Mouse (Mus musculus) liver, postnatal 0 days (tissue): ENCODE measurements around the gene Glipr1l2. TPM values are rescaled to one million over a fixed set of nuclear protein-coding genes. Genes with fewer than 3 reads are reported as not detected.
A peak's percentile ranks its signal among the peaks of the same experiment; 100 is the strongest.

Experiments used
- ATAC-seq: fragments of 200-750 bp; cut with Nextera tagmentation; 2 replicates; pipeline ENCODE4 v1.8.0; 2017; ENCODE audit warnings: mild to moderate bottlenecking, moderate library complexity
- DNase-seq: peaks from one replicate; pipeline ENCODE4 v3.0.0-alpha.2; 2016
- H3K27ac ChIP-seq: fragments of 300-500 bp; sonication (generic); 2 replicates; pipeline ENCODE4 v1.5.1; 2014; ENCODE audit warnings: antibody characterized with exemption, moderate library complexity, mild to moderate bottlenecking, low read depth
- H3K27me3 ChIP-seq: fragments of 300-500 bp; sonication (generic); 2 replicates; pipeline ENCODE4 v1.6.1; 2014; ENCODE audit warnings: low read length, control low read depth, mixed read lengths; ENCODE audit not compliant: insufficient read depth
- H3K36me3 ChIP-seq: fragments of 300-500 bp; sonication (generic); replicated peaks from 2 replicates; pipeline ENCODE4 v1.6.1; 2014; ENCODE audit warnings: mild to moderate bottlenecking, control low read depth, low read length, moderate library complexity, mixed read lengths; ENCODE audit not compliant: insufficient read depth
- H3K4me1 ChIP-seq: fragments of 300-500 bp; sonication (generic); 2 replicates; pipeline ENCODE4 v1.6.1; 2014; ENCODE audit warnings: antibody characterized with exemption, mild to moderate bottlenecking, control low read depth; ENCODE audit not compliant: insufficient read depth
- H3K4me2 ChIP-seq: fragments of 300-500 bp; sonication (generic); 2 replicates; pipeline ENCODE4 v1.6.1; 2014; ENCODE audit warnings: low read depth, mild to moderate bottlenecking, low read length, moderate library complexity, mixed read lengths
- H3K4me3 ChIP-seq: fragments of 300-500 bp; sonication (generic); 2 replicates; pipeline ENCODE4 v1.5.1; 2014; ENCODE audit warnings: low read depth, low read length
- H3K9ac ChIP-seq: fragments of 300-500 bp; sonication (generic); replicated peaks from 2 replicates; pipeline ENCODE4 v1.6.1; 2014; ENCODE audit warnings: mild to moderate bottlenecking, moderate library complexity
- H3K9me3 ChIP-seq: fragments of 300-500 bp; sonication (generic); 2 replicates; pipeline ENCODE4 v1.6.1; 2016; ENCODE audit warnings: mild to moderate bottlenecking, control low read depth, low read length, mixed read lengths
- CTCF ChIP-seq: sonication (generic); IDR thresholded peaks from 2 replicates; pipeline ENCODE4 v1.5.1; 2016; ENCODE audit warnings: antibody characterized with exemption, low read depth
- EP300 ChIP-seq: IDR thresholded peaks from 2 replicates; pipeline ENCODE4 v1.6.1; 2016; ENCODE audit warnings: antibody characterized with exemption, low read depth, mild to moderate bottlenecking
- WGBS: fragments of 180-500 bp; shearing (Covaris S2); extraction: QIAGEN DNeasy Blood & Tissue Kit; methylation state at CpG from one replicate; pipeline ENCODE4 v1.1.7; 2014; ENCODE audit not compliant: insufficient replicate concordance; 5-methylcytosine and 5-hydroxymethylcytosine counted together
- polyA plus RNA-seq: library from polyadenylated mRNA; unstranded; fragments of >200 nt; fragmentation: Nextera tagmentation; extraction: Ambion mirVana; gene quantifications from 2 replicates; pipeline ENCODE4 v1.2.1, GENCODE M21; 2015

The Glipr1l2 gene
- polyA plus RNA-seq, 1 experiment from 2014 or later, result not detected

DNA sequence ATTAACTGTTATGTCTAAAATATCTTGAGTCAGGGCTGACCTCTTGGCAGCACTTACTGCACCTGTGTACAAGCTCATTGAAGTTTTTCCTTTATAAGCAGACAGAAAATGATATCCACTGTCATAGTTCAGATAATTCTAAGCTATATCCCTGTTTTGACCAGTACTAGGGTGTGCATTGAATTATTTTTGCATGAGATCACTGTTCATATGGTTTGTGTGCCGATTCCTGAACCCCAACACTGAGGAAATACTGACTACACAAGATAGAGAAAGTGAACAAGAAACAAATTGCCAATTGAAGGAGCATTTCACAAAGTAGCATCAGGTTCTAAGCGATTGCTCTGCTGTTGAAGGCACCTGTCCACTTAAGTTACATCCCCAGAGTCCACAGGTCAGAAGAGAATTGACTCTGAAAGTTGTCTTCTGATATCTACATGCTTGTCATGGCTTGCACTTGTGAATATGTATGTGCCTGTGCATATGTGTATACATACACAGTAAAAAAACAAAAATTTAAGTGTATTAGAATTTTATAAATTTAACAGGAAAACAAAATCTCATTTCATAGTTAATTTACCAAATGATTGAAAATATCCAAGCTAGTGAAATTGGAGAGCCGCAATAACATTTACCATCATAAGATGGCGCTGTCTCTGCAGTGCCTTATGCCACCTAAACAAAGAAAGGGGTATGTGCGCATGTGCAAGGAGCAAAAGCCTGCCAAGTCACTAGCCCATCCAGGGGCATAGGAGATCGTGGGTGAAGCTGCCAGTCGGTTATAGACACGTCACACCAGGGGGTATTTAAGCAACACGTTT is 55.1 kb downstream of the Glipr1l2 start:
- H3K4me2 ChIP-seq, result peak overlapping the region; percentile 44; the same call in 1 of the 2 replicates
- no peaks in the 10 kb centered on the region for H3K4me1 ChIP-seq
- no peaks in the 10 kb centered on the region for H3K9me3 ChIP-seq
- TF ChIP-seq CTCF (peak; percentile 69), EP300 (no peak)
- 17% methylated on average over 9 of the region's 9 CpGs for WGBS
- H3K4me3 ChIP-seq, result no peak overlapping the region
- no peaks in the 10 kb centered on the region for H3K27me3 ChIP-seq
- DNase-seq (peak; percentile 54), ATAC-seq (peak; percentile 75)
- H3K9ac ChIP-seq, result no peak overlapping the region; the same call in 1 of the 2 replicates
- H3K27ac ChIP-seq, result no peak overlapping the region
- H3K36me3 ChIP-seq, result no peaks in the 10 kb centered on the region

DNA sequence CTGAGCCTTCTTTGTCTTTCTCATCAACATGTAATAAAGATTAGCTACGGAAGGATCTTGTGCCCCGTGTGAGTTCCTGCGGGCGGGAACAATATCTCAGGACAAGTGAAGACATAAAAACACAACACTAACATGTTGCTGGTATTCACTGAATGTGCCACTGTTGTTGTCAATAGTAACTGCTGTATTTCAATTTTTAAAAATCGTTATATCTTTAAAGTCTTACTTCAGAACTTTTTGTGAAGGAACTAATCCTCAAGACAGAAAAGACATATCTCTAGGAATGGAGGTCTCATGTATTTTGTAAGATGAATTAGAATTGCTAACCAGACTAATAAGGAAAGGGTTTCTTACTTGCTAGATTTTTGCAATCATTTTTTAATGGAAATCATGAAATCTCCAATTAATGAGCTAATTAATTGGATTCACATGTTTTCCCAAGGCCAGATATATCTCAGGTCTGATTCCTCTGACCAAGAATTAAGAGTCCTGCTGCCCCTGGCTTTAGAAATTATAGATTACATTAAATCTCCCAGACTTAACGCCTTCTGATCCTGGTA is 55.8 kb downstream of the Glipr1l2 start:
- 44% methylated on average over 6 of the region's 6 CpGs for WGBS
- no peak for DNase-seq
- H3K27me3 ChIP-seq, result no peaks in the 10 kb centered on the region
- peak overlapping the region; percentile 44; the same call in 1 of the 2 replicates for H3K4me2 ChIP-seq
- no peaks in the 10 kb centered on the region for H3K9me3 ChIP-seq
- H3K4me3 ChIP-seq, result no peak overlapping the region
- no peaks in the 10 kb centered on the region for H3K4me1 ChIP-seq
- H3K27ac ChIP-seq, result no peak overlapping the region
- H3K36me3 ChIP-seq, result no peaks in the 10 kb centered on the region
- ATAC-seq, result no peak
- no peak overlapping the region; the same call in 1 of the 2 replicates for H3K9ac ChIP-seq
- TF ChIP-seq CTCF, result no peak
- TF ChIP-seq EP300, result no peak

DNA sequence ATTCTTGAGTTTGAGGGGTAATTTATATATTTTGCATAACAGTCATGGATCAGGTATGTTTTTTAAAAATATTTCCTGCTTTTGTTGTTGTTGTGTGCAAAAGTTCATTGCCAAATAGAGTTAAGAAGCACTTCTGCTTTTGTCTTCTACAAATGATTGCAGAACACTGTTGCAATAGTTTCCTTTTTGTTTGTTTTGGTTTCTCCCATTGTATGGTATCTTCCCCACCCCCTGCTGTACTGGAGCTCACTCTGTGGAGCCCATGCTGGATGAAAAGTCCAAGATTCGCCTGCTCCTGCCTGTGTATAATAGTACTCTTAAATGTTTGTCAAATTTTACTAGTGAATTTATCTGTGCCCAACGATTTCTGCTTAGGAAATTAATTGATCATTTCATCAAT is 56.7 kb downstream of the Glipr1l2 start:
- Histone ChIP-seq H3K4me2 (no peak overlapping the region), H3K9me3 (no peaks in the 10 kb centered on the region), H3K4me1 (no peaks in the 10 kb centered on the region), H3K27me3 (no peaks in the 10 kb centered on the region), H3K9ac (no peak overlapping the region), H3K36me3 (no peaks in the 10 kb centered on the region), H3K4me3 (no peak overlapping the region), H3K27ac (no peak overlapping the region)
- ATAC-seq, result peak; percentile 67
- no peak; the same call in 1 of the 2 replicates for TF ChIP-seq EP300
- TF ChIP-seq CTCF, result no peak
- no peak for DNase-seq
- WGBS, result 26% methylated on average over 2 of the region's 2 CpGs

Other genes starting within 250 kb of the Glipr1l2 start
- gene Krr1, start 110.7 kb upstream of the Glipr1l2 start, polyA plus RNA-seq, result 11.2 and 11.6 TPM in 2 replicates
- 9.2 and 9.9 TPM in 2 replicates for gene Glipr1, start 80.7 kb upstream of the Glipr1l2 start, polyA plus RNA-seq
- gene Glipr1l1, start 23.2 kb upstream of the Glipr1l2 start, polyA plus RNA-seq, result not detected in 2 replicates
- gene Glipr1l3, start 77.0 kb downstream of the Glipr1l2 start, polyA plus RNA-seq, result not detected in 2 replicates
- not detected in 2 replicates for gene Caps2, start 80.3 kb downstream of the Glipr1l2 start, polyA plus RNA-seq
- not detected in 2 replicates for gene Kcnc2, start 187.8 kb downstream of the Glipr1l2 start, polyA plus RNA-seq